Mouse (Mus musculus) megakaryocyte, embryonic 14.5 days (primary cell): Measurements from ENCODE around the gene Plxna2.

Source experiments
- FLI1 ChIP-seq: IDR thresholded peaks from 2 replicates; pipeline ENCODE4 v1.6.1; 2012; ENCODE audit warnings: low read length, inconsistent platforms, mixed read lengths
- GATA1 ChIP-seq: IDR thresholded peaks from 3 replicates; pipeline ENCODE4 v1.6.1; 2012; ENCODE audit warnings: mixed read lengths, low read length, inconsistent platforms, borderline replicate concordance

DNA sequence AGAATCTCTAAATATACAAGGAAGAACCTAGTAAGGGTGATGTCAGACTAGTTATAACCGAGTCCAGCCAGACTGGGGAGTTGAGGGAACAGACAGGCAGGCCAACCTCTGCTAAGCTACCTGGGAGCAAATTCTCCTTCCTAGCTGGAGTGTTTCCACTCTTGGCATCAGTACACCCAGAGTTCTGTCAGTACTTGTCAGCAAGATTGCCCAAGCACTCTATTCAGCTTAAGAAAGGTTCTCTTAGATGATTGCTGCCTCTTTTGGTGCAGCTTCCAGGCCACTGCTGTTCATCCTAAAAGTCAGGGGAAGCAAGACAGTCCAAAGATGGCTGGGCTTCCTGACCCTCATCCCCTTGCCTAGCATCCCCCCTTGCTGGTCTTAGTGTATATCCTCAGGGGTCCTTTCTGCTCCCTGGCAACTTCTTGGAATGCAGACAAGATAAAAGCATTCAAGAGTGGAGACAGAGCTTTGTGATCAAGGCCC is 24.3 kb downstream of the Plxna2 start:
- TF ChIP-seq GATA1 (no peak), FLI1 (no peak)
